Mouse (Mus musculus) intestine, embryonic 16.5 days (tissue): ENCODE measurements at regions not wholly inside any gene's neighbourhood (a gene's known extent, or its start where the extent isn't known, plus 50 kb on each side); places are given as distances from the start of the nearest gene placed in this dataset.

Experiments
- ATAC-seq: fragments of 200-750 bp; cut with Nextera tagmentation; 2 replicates; pipeline ENCODE4 v1.8.0; 2017; ENCODE audit warnings: moderate TSS enrichment, moderate library complexity
- H3K27ac ChIP-seq: fragments of 300-500 bp; sonication (generic); 2 replicates; pipeline ENCODE4 v1.5.1; 2014; ENCODE audit warnings: mild to moderate bottlenecking, low read length
- H3K27me3 ChIP-seq: fragments of 300-500 bp; sonication (generic); replicated peaks from 2 replicates; pipeline ENCODE4 v1.6.1; 2014; ENCODE audit warnings: low read length, control low read depth, mixed read lengths; ENCODE audit not compliant: control insufficient read depth, insufficient read depth
- H3K36me3 ChIP-seq: fragments of 300-500 bp; sonication (generic); 2 replicates; pipeline ENCODE4 v1.6.1; 2014; ENCODE audit warnings: low read length, control low read depth; ENCODE audit not compliant: control insufficient read depth, insufficient read depth
- H3K4me1 ChIP-seq: fragments of 300-500 bp; sonication (generic); 2 replicates; pipeline ENCODE4 v1.6.1; 2014; ENCODE audit warnings: low read length, control low read depth, mixed read lengths; ENCODE audit not compliant: control insufficient read depth, insufficient read depth
- H3K4me2 ChIP-seq: fragments of 300-500 bp; sonication (generic); 2 replicates; pipeline ENCODE4 v1.6.1; 2014; ENCODE audit warnings: low read depth, low read length, control low read depth
- H3K4me3 ChIP-seq: fragments of 300-500 bp; sonication (generic); 2 replicates; pipeline ENCODE4 v1.5.1; 2014; ENCODE audit warnings: mild to moderate bottlenecking, low read length
- H3K9ac ChIP-seq: fragments of 300-500 bp; sonication (generic); 2 replicates; pipeline ENCODE4 v1.6.1; 2014; ENCODE audit warnings: low read depth, low read length
- H3K9me3 ChIP-seq: fragments of 300-500 bp; sonication (generic); 2 replicates; pipeline ENCODE4 v1.6.1; 2016; ENCODE audit warnings: low read length, control low read depth; ENCODE audit not compliant: control insufficient read depth
- WGBS: fragments of 180-500 bp; shearing (Covaris S2); extraction: QIAGEN DNeasy Blood & Tissue Kit; methylation state at CpG from one replicate; pipeline ENCODE4 v1.1.7; 2014; 5-methylcytosine and 5-hydroxymethylcytosine counted together

- H3K4me3 ChIP-seq = no peak overlapping the region
- H3K27me3 ChIP-seq = no peaks in the 10 kb centered on the region
- 34% methylated on average over 5 of the region's 5 CpGs for WGBS
- no peak overlapping the region for H3K27ac ChIP-seq
- H3K9ac ChIP-seq = no peak overlapping the region
- no peaks in the 10 kb centered on the region for H3K9me3 ChIP-seq
- H3K4me2 ChIP-seq = no peak overlapping the region
- H3K4me1 ChIP-seq = no peaks in the 10 kb centered on the region
- ATAC-seq = no peak
- no peaks in the 10 kb centered on the region for H3K36me3 ChIP-seq
Measured at GRCm38 (mm10) chr4:32106664-32107171, 131.9 kb upstream of the Bach2 start.

GRCm38 (mm10) chr4:32122320-32122719 is 116.3 kb upstream of the Bach2 start:
- Histone ChIP-seq H3K27ac (no peak overlapping the region), H3K4me1 (no peaks in the 10 kb centered on the region), H3K9me3 (no peaks in the 10 kb centered on the region), H3K4me3 (no peak overlapping the region), H3K27me3 (no peaks in the 10 kb centered on the region), H3K9ac (no peak overlapping the region), H3K36me3 (no peaks in the 10 kb centered on the region), H3K4me2 (no peak overlapping the region)
- 81% methylated on average over 6 of the region's 6 CpGs for WGBS
- ATAC-seq = no peak

- no peak for ATAC-seq
- Histone ChIP-seq H3K27ac (no peak overlapping the region), H3K4me3 (no peak overlapping the region), H3K4me1 (no peaks in the 10 kb centered on the region), H3K4me2 (no peak overlapping the region), H3K9ac (no peak overlapping the region), H3K27me3 (no peaks in the 10 kb centered on the region), H3K9me3 (no peaks in the 10 kb centered on the region), H3K36me3 (no peaks in the 10 kb centered on the region)
- 87% methylated on average over 8 of the region's 8 CpGs for WGBS
Measured at GRCm38 (mm10) chr4:32126828-32127227, 111.8 kb upstream of the Bach2 start.

- Histone ChIP-seq H3K27ac (no peak overlapping the region), H3K4me2 (no peak overlapping the region), H3K4me1 (no peaks in the 10 kb centered on the region), H3K27me3 (no peaks in the 10 kb centered on the region), H3K4me3 (no peak overlapping the region), H3K9me3 (no peaks in the 10 kb centered on the region), H3K36me3 (no peaks in the 10 kb centered on the region), H3K9ac (no peak overlapping the region)
- WGBS = 79% methylated on average over 12 of the region's 12 CpGs
- no peak for ATAC-seq
Measured at GRCm38 (mm10) chr4:32130594-32130993, 108.0 kb upstream of the Bach2 start.

GRCm38 (mm10) chr4:32131819-32132218 is 106.8 kb upstream of the Bach2 start:
- Histone ChIP-seq H3K4me3 (no peak overlapping the region), H3K4me1 (no peaks in the 10 kb centered on the region), H3K9ac (no peak overlapping the region), H3K9me3 (no peaks in the 10 kb centered on the region), H3K36me3 (no peaks in the 10 kb centered on the region), H3K4me2 (no peak overlapping the region), H3K27ac (no peak overlapping the region), H3K27me3 (no peaks in the 10 kb centered on the region)
- ATAC-seq = no peak
- WGBS = 76% methylated on average over 5 of the region's 5 CpGs

GRCm38 (mm10) chr4:32136151-32136550 is 102.5 kb upstream of the Bach2 start:
- no peaks in the 10 kb centered on the region for H3K36me3 ChIP-seq
- no peaks in the 10 kb centered on the region for H3K27me3 ChIP-seq
- ATAC-seq = no peak
- 81% methylated on average over 10 of the region's 10 CpGs for WGBS
- H3K4me1 ChIP-seq = no peaks in the 10 kb centered on the region
- no peak overlapping the region for H3K4me2 ChIP-seq
- no peak overlapping the region for H3K27ac ChIP-seq
- no peak overlapping the region for H3K4me3 ChIP-seq
- H3K9ac ChIP-seq = no peak overlapping the region
- H3K9me3 ChIP-seq = no peaks in the 10 kb centered on the region

- Histone ChIP-seq H3K27ac (no peak overlapping the region), H3K4me1 (no peaks in the 10 kb centered on the region), H3K27me3 (no peaks in the 10 kb centered on the region), H3K4me3 (no peak overlapping the region), H3K4me2 (no peak overlapping the region), H3K9ac (no peak overlapping the region), H3K9me3 (no peaks in the 10 kb centered on the region), H3K36me3 (no peaks in the 10 kb centered on the region)
- ATAC-seq = no peak
Measured at GRCm38 (mm10) chr4:32137243-32137642, 101.4 kb upstream of the Bach2 start.

- Histone ChIP-seq H3K27ac (no peak overlapping the region), H3K4me3 (no peak overlapping the region), H3K4me2 (no peak overlapping the region), H3K27me3 (no peaks in the 10 kb centered on the region), H3K4me1 (no peaks in the 10 kb centered on the region), H3K36me3 (no peaks in the 10 kb centered on the region), H3K9me3 (no peaks in the 10 kb centered on the region), H3K9ac (no peak overlapping the region)
- ATAC-seq = no peak
- 56% methylated on average over 10 of the region's 10 CpGs for WGBS
Measured at GRCm38 (mm10) chr4:32137966-32138365, 100.6 kb upstream of the Bach2 start.

- Histone ChIP-seq H3K4me1 (no peaks in the 10 kb centered on the region), H3K27ac (no peak overlapping the region), H3K27me3 (no peaks in the 10 kb centered on the region), H3K9me3 (no peaks in the 10 kb centered on the region), H3K4me3 (no peak overlapping the region), H3K36me3 (no peaks in the 10 kb centered on the region), H3K4me2 (no peak overlapping the region), H3K9ac (no peak overlapping the region)
- no peak for ATAC-seq
- 76% methylated on average over 6 of the region's 6 CpGs for WGBS
Measured at GRCm38 (mm10) chr4:32139586-32139985, 99.0 kb upstream of the Bach2 start.

- no peak overlapping the region for H3K9ac ChIP-seq
Measured at GRCm38 (mm10) chr4:32140068-32140467, 98.5 kb upstream of the Bach2 start.

More at GRCm38 (mm10) chr4:32140068-32140467, 98.5 kb upstream of the Bach2 start:
- Histone ChIP-seq H3K4me2 (no peak overlapping the region), H3K27ac (no peak overlapping the region), H3K4me1 (no peaks in the 10 kb centered on the region), H3K36me3 (no peaks in the 10 kb centered on the region), H3K9me3 (no peaks in the 10 kb centered on the region), H3K27me3 (no peaks in the 10 kb centered on the region), H3K4me3 (no peak overlapping the region)
- 80% methylated on average over 2 of the region's 2 CpGs for WGBS
- no peak for ATAC-seq
